Mouse (Mus musculus) heart, embryonic 16.5 days (tissue): ENCODE measurements at regions not wholly inside any gene's neighbourhood (a gene's known extent, or its start where the extent isn't known, plus 50 kb on each side); places are given as distances from the start of the nearest gene placed in this dataset.

Experiments used
- ATAC-seq: fragments of 200-750 bp; cut with Nextera tagmentation; replicated peaks from 2 replicates; pipeline ENCODE4 v1.8.0; 2017; ENCODE audit warnings: moderate number of reproducible peaks; ENCODE audit not compliant: insufficient read depth, low FRiP score; ENCODE audit errors: extremely low read depth
- H3K27ac ChIP-seq: fragments of 300-500 bp; sonication (generic); 2 replicates; pipeline ENCODE4 v1.5.1; 2014; ENCODE audit warnings: mild to moderate bottlenecking, low read length, control low read depth, moderate library complexity
- H3K27me3 ChIP-seq: fragments of 300-500 bp; sonication (generic); 2 replicates; pipeline ENCODE4 v1.6.1; 2014; ENCODE audit warnings: low read length, mixed read lengths; ENCODE audit not compliant: control insufficient read depth, insufficient read depth
- H3K36me3 ChIP-seq: fragments of 300-500 bp; sonication (generic); 2 replicates; pipeline ENCODE4 v1.6.1; 2014; ENCODE audit not compliant: control insufficient read depth, insufficient read depth
- H3K4me1 ChIP-seq: fragments of 300-500 bp; sonication (generic); 2 replicates; pipeline ENCODE4 v1.6.1; 2014; ENCODE audit warnings: low read length, mixed read lengths; ENCODE audit not compliant: control insufficient read depth, insufficient read depth
- H3K4me2 ChIP-seq: fragments of 300-500 bp; sonication (generic); 2 replicates; pipeline ENCODE4 v1.6.1; 2014; ENCODE audit warnings: low read depth, mild to moderate bottlenecking, control low read depth, low read length
- H3K4me3 ChIP-seq: fragments of 300-500 bp; sonication (generic); 2 replicates; pipeline ENCODE4 v1.5.1; 2014; ENCODE audit warnings: mild to moderate bottlenecking, control low read depth, low read length
- H3K9ac ChIP-seq: fragments of 300-500 bp; sonication (generic); 2 replicates; pipeline ENCODE4 v1.6.1; 2014; ENCODE audit warnings: low read length, control low read depth
- H3K9me3 ChIP-seq: fragments of 300-500 bp; sonication (generic); replicated peaks from 2 replicates; pipeline ENCODE4 v1.6.1; 2016; ENCODE audit warnings: low read length; ENCODE audit not compliant: control insufficient read depth
- WGBS: fragments of 180-500 bp; shearing (Covaris S2); extraction: QIAGEN DNeasy Blood & Tissue Kit; methylation state at CpG from one replicate; pipeline ENCODE4 v1.1.7; 2014; 5-methylcytosine and 5-hydroxymethylcytosine counted together

DNA sequence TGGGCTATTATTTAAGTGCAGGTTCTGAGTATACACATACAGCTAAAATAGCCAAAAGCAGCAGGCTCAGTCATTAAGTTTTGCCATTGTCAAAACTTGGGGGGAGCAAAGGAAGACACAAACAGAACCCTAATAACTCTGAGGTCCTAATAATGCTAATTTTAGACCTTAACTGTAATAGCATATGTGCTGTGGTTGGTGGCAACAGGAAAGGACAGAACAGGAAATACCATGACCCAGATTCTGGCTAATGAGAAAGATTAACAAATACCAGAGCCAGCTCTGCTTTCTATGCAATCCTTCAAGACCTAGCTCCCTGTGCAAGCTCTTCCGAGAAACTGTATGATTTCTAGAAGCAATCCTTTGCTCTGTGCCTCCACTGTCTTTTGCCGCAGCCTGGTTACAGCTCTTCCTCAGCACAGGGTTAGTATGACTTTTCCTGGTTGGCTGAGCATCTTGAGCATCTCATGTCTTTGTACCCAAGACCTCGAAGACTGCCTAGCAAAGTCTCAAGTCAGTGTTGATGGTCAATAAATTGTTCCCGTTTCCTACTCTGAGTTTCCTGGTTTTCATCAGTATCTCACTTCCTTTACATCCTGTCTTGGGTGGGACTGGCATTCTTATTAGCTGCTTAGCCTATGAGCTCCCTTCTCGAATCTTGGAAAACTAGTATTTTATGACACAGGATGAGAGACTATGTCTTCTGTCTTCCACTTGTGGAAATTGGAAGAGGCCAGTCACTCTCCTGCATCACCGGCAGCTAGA lies 49.9 kb upstream of the Eed start:
- H3K27ac ChIP-seq = peak overlapping the region; percentile 85
- peaks cover 25% of the 10 kb centered on the region for H3K4me1 ChIP-seq
- ATAC-seq = no peak; the same call in 1 of the 2 replicates
- no peaks in the 10 kb centered on the region for H3K36me3 ChIP-seq
- H3K27me3 ChIP-seq = no peaks in the 10 kb centered on the region
- 63% methylated on average over 6 of the region's 6 CpGs for WGBS
- peak overlapping the region; percentile 57; the same call in 1 of the 2 replicates for H3K9ac ChIP-seq
- H3K9me3 ChIP-seq = no peaks in the 10 kb centered on the region
- peak overlapping the region; percentile 39 for H3K4me2 ChIP-seq
- H3K4me3 ChIP-seq = no peak overlapping the region

DNA sequence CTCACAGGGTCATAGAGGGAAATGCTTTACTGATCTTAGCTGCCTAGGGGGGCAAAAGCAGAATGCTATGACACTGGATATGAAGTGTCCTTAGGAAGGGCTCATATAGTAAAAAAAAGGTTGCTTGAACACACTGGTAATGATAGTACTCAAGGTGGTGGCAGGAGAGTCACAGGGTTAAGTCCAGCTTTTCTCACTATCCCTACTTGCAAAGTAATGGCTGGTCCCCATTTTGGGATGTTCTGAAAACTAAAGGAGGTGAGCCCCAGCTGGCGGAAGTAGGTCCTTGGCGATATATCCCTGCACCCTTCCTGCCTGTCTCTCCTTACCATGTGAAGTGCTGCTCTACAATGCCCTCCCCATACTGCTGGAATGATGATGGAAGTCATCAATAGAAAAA lies 52.3 kb upstream of the Eed start:
- no peak for ATAC-seq
- H3K27ac ChIP-seq = peak overlapping the region; percentile 58
- H3K9me3 ChIP-seq = no peaks in the 10 kb centered on the region
- no peak overlapping the region for H3K4me2 ChIP-seq
- H3K4me3 ChIP-seq = no peak overlapping the region
- H3K9ac ChIP-seq = no peak overlapping the region
- no peaks in the 10 kb centered on the region for H3K27me3 ChIP-seq
- no peaks in the 10 kb centered on the region for H3K36me3 ChIP-seq
- peaks cover 25% of the 10 kb centered on the region for H3K4me1 ChIP-seq
- 95% methylated on average over 2 of the region's 2 CpGs for WGBS

DNA sequence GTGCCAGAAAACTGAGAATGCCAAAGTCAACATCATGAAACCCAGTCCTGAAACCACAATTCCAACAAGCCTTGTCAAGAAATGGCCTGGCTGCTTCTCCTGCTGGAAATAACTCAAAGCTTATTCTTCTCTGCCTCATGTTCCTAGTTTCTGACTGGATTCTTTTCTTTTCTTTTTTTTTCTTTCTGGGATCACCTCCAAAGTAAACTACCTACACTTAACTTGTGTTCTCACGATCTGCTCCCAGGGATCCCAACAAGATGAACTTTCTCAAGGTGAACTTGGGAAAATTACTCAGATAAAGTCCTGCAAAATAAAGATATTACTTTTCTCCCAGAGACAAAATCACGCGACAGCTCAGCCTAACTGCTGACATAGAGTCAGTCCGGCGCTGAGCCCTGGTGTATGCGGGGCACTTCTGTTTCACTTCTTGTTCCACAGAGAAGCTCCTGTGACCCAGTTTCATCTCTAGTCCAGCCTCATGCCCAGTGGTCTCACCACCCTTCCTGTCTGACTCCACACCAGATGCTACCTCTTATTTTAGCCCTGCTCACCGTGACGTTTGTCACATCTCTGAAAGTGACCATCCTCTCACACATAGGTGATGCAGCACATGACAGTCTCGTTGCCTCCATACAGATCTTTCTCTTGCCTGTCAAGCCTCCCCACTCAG lies 53.0 kb upstream of the Eed start:
- WGBS = 63% methylated on average over 9 of the region's 9 CpGs
- H3K27ac ChIP-seq = peak overlapping the region; percentile 68
- H3K4me2 ChIP-seq = no peak overlapping the region
- no peak overlapping the region for H3K4me3 ChIP-seq
- H3K4me1 ChIP-seq = peaks cover 24% of the 10 kb centered on the region
- H3K36me3 ChIP-seq = no peaks in the 10 kb centered on the region
- no peak overlapping the region for H3K9ac ChIP-seq
- H3K27me3 ChIP-seq = no peaks in the 10 kb centered on the region
- H3K9me3 ChIP-seq = no peaks in the 10 kb centered on the region
- no peak for ATAC-seq

DNA sequence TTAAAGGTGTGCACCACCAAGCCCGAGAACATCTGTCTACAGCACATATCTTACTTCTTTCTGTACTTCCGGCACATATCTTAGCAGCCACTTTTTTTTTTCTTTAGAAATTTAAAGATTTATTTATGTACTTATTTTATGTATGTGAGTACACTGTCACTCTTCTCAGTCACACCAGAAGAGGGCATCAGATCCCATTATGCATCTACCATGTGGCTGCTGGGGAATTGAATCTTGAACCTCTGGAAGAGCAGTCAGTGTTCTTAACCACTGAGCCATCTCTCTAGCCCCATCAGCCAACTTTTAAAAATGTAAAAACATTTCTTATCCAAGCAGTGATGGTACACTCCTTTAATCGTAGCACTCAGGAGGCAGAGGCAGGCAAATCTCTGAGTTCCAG lies 53.7 kb upstream of the Eed start:
- WGBS = 78% methylated on average over 3 of the region's 3 CpGs
- ATAC-seq = no peak
- Histone ChIP-seq H3K4me1 (peaks cover 16% of the 10 kb centered on the region), H3K4me3 (no peak overlapping the region), H3K27me3 (no peaks in the 10 kb centered on the region), H3K27ac (no peak overlapping the region; the same call in 1 of the 2 replicates), H3K9me3 (no peaks in the 10 kb centered on the region), H3K4me2 (no peak overlapping the region), H3K36me3 (no peaks in the 10 kb centered on the region), H3K9ac (no peak overlapping the region)

DNA sequence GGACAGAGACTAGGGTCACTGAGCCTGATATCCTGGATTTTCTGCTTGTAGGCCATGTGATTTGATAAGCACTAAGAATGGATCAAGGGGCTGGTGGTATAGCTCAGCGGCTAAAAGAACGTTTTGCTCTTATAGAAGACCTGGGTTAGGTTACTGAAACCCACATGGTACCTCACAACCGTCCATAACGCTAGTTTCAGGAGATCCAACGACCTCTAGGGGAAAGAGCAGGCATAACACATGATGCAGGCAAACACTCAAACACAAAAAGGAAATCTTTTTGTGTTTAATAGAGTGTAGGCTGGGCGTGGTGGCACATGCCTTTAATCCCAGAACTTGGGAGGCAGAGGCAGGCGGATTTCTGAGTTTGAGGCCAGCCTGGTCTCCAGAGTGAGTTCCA lies 54.6 kb upstream of the Eed start:
- Histone ChIP-seq H3K27ac (no peak overlapping the region), H3K9ac (no peak overlapping the region), H3K4me2 (no peak overlapping the region), H3K36me3 (no peaks in the 10 kb centered on the region), H3K9me3 (no peaks in the 10 kb centered on the region), H3K4me1 (peaks cover 8% of the 10 kb centered on the region), H3K4me3 (no peak overlapping the region), H3K27me3 (no peaks in the 10 kb centered on the region)
- ATAC-seq = no peak
- 70% methylated on average over 7 of the region's 7 CpGs for WGBS

DNA sequence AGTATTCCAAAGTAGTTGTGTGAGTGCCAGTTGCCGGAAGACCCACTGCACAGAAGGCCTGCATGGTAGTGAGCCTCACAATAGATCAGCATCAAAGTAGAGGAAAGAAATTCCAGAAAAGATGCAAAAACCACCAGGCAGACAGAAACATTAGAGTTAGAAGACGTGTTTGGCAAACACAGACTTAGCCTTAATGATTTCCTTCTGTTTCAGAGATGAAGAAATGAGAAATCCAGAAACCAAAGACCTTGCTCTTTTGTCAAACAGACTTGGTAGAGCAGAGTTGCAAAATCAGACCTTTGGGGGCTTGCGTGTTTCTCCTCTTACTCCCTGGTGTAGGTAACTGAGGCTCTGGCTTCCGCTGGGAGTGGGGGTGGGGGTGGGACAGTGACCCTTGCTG lies 57.0 kb upstream of the Eed start:
- H3K4me1 ChIP-seq = 0 out of 2 replicates have a peak, but pooled peaks cover 2% of the 10 kb centered on the region
- H3K27ac ChIP-seq = no peak overlapping the region
- H3K36me3 ChIP-seq = no peaks in the 10 kb centered on the region
- no peaks in the 10 kb centered on the region for H3K9me3 ChIP-seq
- H3K9ac ChIP-seq = no peak overlapping the region
- WGBS = 88% methylated on average over 4 of the region's 4 CpGs
- H3K27me3 ChIP-seq = no peaks in the 10 kb centered on the region
- no peak overlapping the region for H3K4me2 ChIP-seq
- no peak for ATAC-seq
- no peak overlapping the region for H3K4me3 ChIP-seq

DNA sequence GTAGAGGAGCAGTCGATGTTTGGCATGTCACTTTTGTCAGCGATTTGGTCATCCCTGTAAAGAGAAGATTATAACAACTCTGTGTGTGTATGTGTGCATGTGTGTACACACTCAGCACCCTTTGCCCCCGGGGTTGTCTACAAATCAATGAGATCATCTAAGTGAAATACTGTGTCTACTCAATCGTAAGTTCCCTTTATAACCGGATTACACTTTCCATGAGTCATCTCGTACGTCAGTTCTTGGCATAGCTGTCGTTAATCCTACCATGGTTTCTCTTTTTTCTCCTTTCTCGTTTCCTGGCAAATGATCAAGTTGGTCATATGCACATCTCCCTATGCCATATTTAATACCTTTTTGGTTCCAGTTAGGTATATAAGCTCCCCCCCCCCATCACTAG lies 58.7 kb upstream of the Eed start:
- 81% methylated on average over 9 of the region's 9 CpGs for WGBS
- no peak for ATAC-seq
- H3K27ac ChIP-seq = no peak overlapping the region

DNA sequence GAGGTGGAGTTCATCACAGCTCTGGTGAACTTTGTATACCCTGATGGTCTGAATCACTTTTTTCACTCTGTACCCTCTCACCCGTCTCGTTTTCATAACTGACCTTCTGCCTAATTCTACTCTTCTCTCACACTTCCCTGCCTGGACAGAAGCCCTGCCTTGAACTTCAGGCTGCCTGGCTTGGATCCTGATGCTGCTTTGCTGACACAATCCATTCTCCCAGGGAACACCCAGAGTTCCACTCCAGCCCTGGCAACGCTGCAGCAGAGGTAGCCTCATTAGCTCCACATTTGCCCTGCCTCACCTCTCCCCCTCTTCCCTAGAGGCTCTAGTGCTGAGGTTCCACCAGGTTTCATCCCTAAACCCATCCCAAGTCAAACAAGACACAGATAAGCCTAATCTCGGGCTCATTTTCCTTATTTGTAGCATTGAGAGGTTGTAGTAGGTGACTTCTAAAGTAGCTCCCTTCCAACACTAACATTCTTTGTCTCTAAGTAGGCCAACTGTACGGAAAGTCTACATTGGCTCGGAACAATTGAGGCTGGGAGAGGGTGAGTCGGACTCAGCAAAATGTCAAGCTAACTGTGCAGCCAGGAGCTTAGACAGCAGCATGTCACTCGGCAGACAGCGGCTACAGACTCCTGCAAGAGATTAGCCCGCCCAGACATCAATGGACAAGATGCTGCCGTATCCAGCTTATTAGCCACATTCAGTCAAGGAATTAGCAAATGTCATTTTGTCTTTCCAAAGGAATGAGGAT lies 60.0 kb upstream of the Eed start:
- H3K4me2 ChIP-seq = no peak overlapping the region
- ATAC-seq = no peak; the same call in 1 of the 2 replicates
- H3K4me3 ChIP-seq = no peak overlapping the region
- H3K4me1 ChIP-seq = no peaks in the 10 kb centered on the region
- no peak overlapping the region for H3K9ac ChIP-seq
- no peaks in the 10 kb centered on the region for H3K27me3 ChIP-seq
- H3K9me3 ChIP-seq = no peaks in the 10 kb centered on the region
- 51% methylated on average over 11 of the region's 11 CpGs for WGBS
- no peaks in the 10 kb centered on the region for H3K36me3 ChIP-seq
- no peak overlapping the region; the same call in 1 of the 2 replicates for H3K27ac ChIP-seq

More for the DNA sequence above, 58.7 kb upstream of the Eed start:
- Histone ChIP-seq H3K4me1 (no peaks in the 10 kb centered on the region), H3K36me3 (no peaks in the 10 kb centered on the region), H3K9me3 (no peaks in the 10 kb centered on the region), H3K9ac (no peak overlapping the region), H3K4me3 (no peak overlapping the region), H3K27me3 (no peaks in the 10 kb centered on the region), H3K4me2 (no peak overlapping the region)

DNA sequence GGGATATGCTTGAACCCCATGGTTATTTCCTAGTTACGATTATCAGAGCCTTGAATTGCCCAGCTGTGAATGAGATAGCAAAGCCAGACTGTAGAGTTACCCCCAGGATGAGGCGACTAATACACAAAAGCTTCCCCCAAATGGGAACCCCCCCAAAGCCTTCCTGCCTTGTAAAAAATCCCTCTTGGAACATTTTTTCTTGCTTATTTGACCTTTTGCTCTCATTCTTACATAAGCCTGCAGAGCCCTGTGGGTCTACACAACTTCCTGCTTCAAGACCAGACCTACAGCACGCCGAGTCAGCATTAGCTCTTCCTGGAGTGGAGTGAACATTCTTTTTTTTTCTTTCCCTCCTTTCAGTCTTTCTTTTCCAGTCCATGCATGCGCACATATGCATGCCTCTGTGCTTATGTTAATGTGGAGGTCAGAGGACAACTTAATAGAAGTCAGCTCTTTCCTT lies 60.8 kb upstream of the Eed start:
- WGBS = 46% methylated on average over 5 of the region's 5 CpGs
- no peak overlapping the region for H3K4me3 ChIP-seq

More for the DNA sequence above, 60.8 kb upstream of the Eed start:
- no peak; the same call in 1 of the 2 replicates for ATAC-seq
- H3K36me3 ChIP-seq = no peaks in the 10 kb centered on the region
- H3K27me3 ChIP-seq = no peaks in the 10 kb centered on the region
- H3K4me1 ChIP-seq = no peaks in the 10 kb centered on the region
- no peak overlapping the region for H3K4me2 ChIP-seq
- no peaks in the 10 kb centered on the region for H3K9me3 ChIP-seq
- peak overlapping the region; percentile 19 for H3K27ac ChIP-seq
- no peak overlapping the region for H3K9ac ChIP-seq
